Mouse (Mus musculus): ENCODE results near the gene Numb.

DNA sequence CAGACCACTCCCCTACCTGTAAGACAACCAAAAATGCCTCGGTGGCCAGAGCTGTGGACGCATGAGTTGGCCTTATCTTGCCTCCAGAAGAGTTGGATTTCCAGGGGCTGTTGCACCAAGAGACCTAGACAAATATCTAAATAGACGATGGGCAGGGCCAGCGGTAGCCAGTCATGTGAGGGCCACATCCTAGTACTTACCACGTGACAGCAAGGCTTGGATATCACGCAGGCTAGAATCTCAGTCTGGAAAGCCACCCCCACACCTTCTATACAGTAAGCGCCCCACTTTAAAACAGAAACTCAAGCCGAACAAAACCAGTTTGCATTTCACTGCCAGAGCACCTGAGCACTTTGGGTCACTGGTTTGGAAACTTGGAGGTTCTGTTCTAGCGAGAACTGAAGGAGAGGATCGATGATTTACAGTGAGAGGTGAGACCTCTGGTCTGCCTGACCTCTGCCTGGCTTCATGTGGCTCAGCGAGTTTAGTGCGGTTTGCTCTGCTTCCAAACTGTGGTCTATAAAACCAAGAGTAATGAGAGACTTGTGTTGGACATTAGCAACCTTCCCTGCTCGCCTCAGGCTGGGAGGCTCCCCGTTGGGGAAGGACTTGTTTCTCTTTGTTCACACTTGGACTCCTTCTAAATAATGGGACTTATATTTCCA lies 153.4 kb downstream of the Numb start:
- TF ChIP-seq CTCF (conservative IDR thresholded peaks at IDR 0.05; ENCODE audit: low read length) (no peak), NANOG (IDR thresholded peaks at IDR 0.05; ENCODE audit: borderline replicate concordance, low read length) (no peak)

Data from E14TG2a.4 (cell line).